Mouse (Mus musculus) heart, embryonic 10.5 days (tissue): ENCODE data around the gene AI182371. TPM values are rescaled to one million over a fixed set of nuclear protein-coding genes. Genes with fewer than 3 reads are reported as not detected.

Experiments used
- DNase-seq: peaks from one replicate; pipeline ENCODE4 v3.0.0-alpha.2; 2017; ENCODE audit warnings: low spot score
- H3K27ac ChIP-seq: fragments of 300-500 bp; sonication (generic); 2 replicates; pipeline ENCODE4 v1.5.1; 2016; ENCODE audit warnings: mild to moderate bottlenecking
- H3K27me3 ChIP-seq: fragments of 300-500 bp; sonication (generic); 2 replicates; pipeline ENCODE4 v1.6.1; 2016; ENCODE audit warnings: mild to moderate bottlenecking; ENCODE audit not compliant: poor library complexity, insufficient read depth, severe bottlenecking
- H3K36me3 ChIP-seq: fragments of 300-500 bp; sonication (generic); 2 replicates; pipeline ENCODE4 v1.6.1; 2016; ENCODE audit warnings: mild to moderate bottlenecking, moderate library complexity
- H3K4me1 ChIP-seq: fragments of 300-500 bp; sonication (generic); 2 replicates; pipeline ENCODE4 v1.6.1; 2016; ENCODE audit warnings: mild to moderate bottlenecking
- H3K4me3 ChIP-seq: fragments of 300-500 bp; sonication (generic); 2 replicates; pipeline ENCODE4 v1.5.1; 2016; ENCODE audit warnings: mild to moderate bottlenecking, moderate library complexity
- H3K9me3 ChIP-seq: fragments of 300-500 bp; sonication (generic); 2 replicates; pipeline ENCODE4 v1.6.1; 2016; ENCODE audit warnings: mild to moderate bottlenecking, moderate library complexity
- WGBS: fragments of 180-500 bp; shearing (Covaris S2); methylation state at CpG from one replicate; pipeline ENCODE4 v1.1.7; 2016; 5-methylcytosine and 5-hydroxymethylcytosine counted together
- polyA plus RNA-seq: library from polyadenylated mRNA; unstranded; fragments of >200 nt; fragmentation: Nextera tagmentation; extraction: Ambion mirVana; gene quantifications from 2 replicates; pipeline ENCODE4 v1.2.1, GENCODE M21; 2016

Gene AI182371
- polyA plus RNA-seq, 1 experiment from 2014 or later = 2.0 TPM

GRCm38 (mm10) chr2:35063333-35064030 lies 37.9 kb downstream of the AI182371 start:
- WGBS = 84% methylated on average over 6 of the region's 6 CpGs
- H3K4me3 ChIP-seq = no peak overlapping the region
- no peaks in the 10 kb centered on the region for H3K27me3 ChIP-seq
- H3K36me3 ChIP-seq = no peaks in the 10 kb centered on the region
- no peak overlapping the region for H3K27ac ChIP-seq
- H3K4me1 ChIP-seq = no peaks in the 10 kb centered on the region
- H3K9me3 ChIP-seq = no peaks in the 10 kb centered on the region
- no peak for DNase-seq

DNA sequence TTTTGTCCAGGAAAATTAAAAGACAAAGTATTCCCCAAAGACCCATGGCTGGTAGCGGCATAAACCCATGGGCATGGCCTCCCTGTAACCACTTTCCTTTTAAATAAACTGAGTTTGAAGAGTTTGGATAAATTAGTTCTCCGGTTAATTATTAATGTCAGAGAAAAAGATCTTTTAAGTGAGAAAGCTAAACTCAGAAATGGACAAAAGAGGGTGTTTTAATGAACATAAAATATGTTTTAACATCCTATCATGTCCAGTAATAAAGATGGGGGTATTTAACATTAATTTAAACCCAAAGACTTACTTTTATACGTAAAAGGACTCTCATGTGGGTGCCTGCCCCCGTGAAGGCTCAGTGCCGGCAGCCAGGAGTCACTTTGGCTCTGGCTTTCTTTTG lies 40.0 kb downstream of the AI182371 start, which contains the start of gene Hc:
Hc (minus strand) TSS at position 101 of the 400 bp plus-strand sequence.
- H3K36me3 ChIP-seq = no peaks in the 10 kb centered on the region
- H3K27me3 ChIP-seq = no peaks in the 10 kb centered on the region
- no peak for DNase-seq
- no peaks in the 10 kb centered on the region for H3K9me3 ChIP-seq
- H3K27ac ChIP-seq = no peak within 1 kb of the TSS
- WGBS = 85% methylated on average over 5 of the region's 5 CpGs
- H3K4me3 ChIP-seq = no peak within 1 kb of the TSS
- no peaks in the 10 kb centered on the region for H3K4me1 ChIP-seq

DNA sequence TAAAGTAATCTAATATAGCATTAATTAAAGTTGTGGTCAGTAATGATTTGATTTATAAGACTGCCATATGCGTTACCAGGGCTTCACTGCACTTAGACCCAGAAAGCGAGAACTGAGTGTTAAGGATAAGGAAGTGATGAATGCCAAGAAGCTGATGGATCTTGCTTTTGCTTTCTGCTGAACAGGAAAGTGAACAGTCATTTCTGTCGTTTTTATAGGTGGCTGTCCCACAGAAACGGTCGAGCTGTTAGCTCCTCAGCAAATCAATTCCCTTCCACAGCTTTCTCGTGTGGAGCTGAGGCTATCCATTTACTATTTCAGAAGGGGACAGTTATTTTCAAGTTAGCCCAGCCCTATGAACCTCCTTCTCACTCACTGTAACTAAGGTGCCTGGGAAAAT lies 40.4 kb downstream of the AI182371 start:
- WGBS = 71% methylated on average over 6 of the region's 6 CpGs
- no peaks in the 10 kb centered on the region for H3K36me3 ChIP-seq
- H3K27ac ChIP-seq = no peak overlapping the region
- no peaks in the 10 kb centered on the region for H3K4me1 ChIP-seq
- DNase-seq = no peak
- no peak overlapping the region for H3K4me3 ChIP-seq
- no peaks in the 10 kb centered on the region for H3K27me3 ChIP-seq
- H3K9me3 ChIP-seq = no peaks in the 10 kb centered on the region

GRCm38 (mm10) chr2:35060256-35060655 lies 41.1 kb downstream of the AI182371 start:
- Histone ChIP-seq H3K27ac (no peak overlapping the region), H3K36me3 (no peaks in the 10 kb centered on the region), H3K4me1 (no peaks in the 10 kb centered on the region), H3K9me3 (no peaks in the 10 kb centered on the region), H3K4me3 (no peak overlapping the region), H3K27me3 (no peaks in the 10 kb centered on the region)
- no peak for DNase-seq
- 75% methylated on average over 5 of the region's 5 CpGs for WGBS

DNA sequence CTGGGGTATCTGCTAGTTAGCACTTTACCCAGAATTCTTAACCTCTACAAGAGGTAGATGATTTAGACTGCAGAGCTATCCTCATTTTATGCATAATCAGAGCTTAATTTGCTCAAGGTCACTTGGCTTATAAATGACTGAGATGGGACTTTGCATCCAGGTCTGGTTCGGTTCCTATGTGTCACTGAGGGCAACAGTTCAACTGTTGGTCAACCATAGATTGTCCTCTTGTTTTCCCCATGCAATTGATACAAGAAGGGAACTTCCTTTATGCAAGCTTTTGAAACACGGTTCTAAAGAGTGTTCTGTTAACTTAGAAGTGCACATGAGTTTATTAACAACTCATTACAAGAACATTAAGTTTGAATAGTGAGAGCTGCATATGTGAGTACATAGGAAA lies 43.0 kb downstream of the AI182371 start:
- H3K9me3 ChIP-seq = no peaks in the 10 kb centered on the region
- H3K4me1 ChIP-seq = no peaks in the 10 kb centered on the region
- DNase-seq = no peak
- H3K36me3 ChIP-seq = no peaks in the 10 kb centered on the region
- H3K27me3 ChIP-seq = no peaks in the 10 kb centered on the region
- 60% methylated on average over 2 of the region's 2 CpGs for WGBS
- no peak overlapping the region for H3K27ac ChIP-seq
- H3K4me3 ChIP-seq = no peak overlapping the region

- H3K9me3 ChIP-seq = no peaks in the 10 kb centered on the region
- H3K27me3 ChIP-seq = no peaks in the 10 kb centered on the region
- H3K36me3 ChIP-seq = no peaks in the 10 kb centered on the region
- no peaks in the 10 kb centered on the region for H3K4me1 ChIP-seq
- no peak overlapping the region for H3K27ac ChIP-seq
- WGBS = 87% methylated on average over 11 of the region's 11 CpGs
- no peak for DNase-seq
- H3K4me3 ChIP-seq = no peak overlapping the region
Measured at GRCm38 (mm10) chr2:35057243-35057642, 44.1 kb downstream of the AI182371 start.

DNA sequence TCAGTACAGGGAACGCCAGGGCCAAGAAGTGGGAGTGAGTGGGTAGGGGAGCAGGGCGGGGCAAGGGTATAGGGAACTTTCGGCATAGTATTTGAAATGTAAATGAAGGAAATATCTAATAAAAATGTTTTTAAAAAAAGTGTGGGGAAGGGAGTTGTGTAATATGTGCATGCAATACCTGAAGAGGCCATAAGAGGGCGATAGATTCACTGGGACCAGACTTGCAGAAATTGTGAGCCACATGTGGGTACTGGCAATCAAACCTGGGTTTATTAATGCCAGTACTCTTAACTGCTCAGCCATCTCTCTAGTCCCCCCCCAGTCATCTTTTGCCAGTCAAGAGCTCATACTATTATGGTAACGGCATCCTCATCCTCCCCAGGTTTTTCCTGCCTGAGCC lies 52.5 kb downstream of the AI182371 start:
- H3K27ac ChIP-seq = no peak overlapping the region
- no peaks in the 10 kb centered on the region for H3K4me1 ChIP-seq
- H3K9me3 ChIP-seq = no peaks in the 10 kb centered on the region
- H3K36me3 ChIP-seq = no peaks in the 10 kb centered on the region
- no peak overlapping the region for H3K4me3 ChIP-seq
- no peaks in the 10 kb centered on the region for H3K27me3 ChIP-seq
- DNase-seq = no peak
- WGBS = 32% methylated on average over 5 of the region's 5 CpGs

GRCm38 (mm10) chr2:35044956-35045355 lies 56.4 kb downstream of the AI182371 start:
- 63% methylated on average over 2 of the region's 2 CpGs for WGBS
- Histone ChIP-seq H3K27ac (no peak overlapping the region), H3K27me3 (no peaks in the 10 kb centered on the region), H3K36me3 (no peaks in the 10 kb centered on the region), H3K4me1 (no peaks in the 10 kb centered on the region), H3K4me3 (no peak overlapping the region), H3K9me3 (no peaks in the 10 kb centered on the region)
- no peak for DNase-seq

DNA sequence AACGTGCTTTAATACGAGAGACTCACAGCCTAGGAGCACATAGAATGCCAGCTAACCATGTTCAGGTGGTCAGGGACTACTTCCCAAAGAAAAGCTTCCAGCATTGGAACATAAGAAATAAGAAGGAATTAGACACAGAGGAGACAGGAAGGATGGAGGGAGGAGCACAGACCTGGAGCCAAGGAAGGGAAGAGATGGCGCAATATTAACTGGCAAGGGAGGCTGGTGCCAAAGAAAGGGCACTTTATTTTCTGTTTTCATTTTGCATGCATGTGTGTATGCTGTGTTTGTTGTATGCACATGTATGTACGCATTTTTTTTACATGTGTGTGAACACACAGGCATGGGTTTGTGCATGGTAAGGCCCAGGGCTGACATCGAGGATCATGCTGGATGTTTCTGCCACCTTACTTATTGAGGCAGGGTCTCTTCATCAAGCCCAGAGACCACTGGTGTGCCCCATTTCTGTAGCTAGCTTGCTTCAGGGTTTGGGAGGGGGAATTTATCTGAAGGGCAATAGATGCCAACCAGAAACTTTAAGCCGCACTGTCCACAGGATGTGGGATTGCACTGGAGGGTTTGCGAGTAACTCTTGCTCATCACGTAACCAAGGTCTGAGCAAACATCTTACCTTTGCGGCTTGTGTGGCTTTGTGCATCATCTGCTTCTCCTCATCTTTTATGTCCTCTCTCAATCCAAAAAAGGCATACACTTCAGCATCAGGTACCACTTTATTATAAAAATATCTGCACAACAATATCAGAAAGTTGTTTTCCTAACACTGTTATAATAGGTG lies 62.6 kb downstream of the AI182371 start:
- Histone ChIP-seq H3K36me3 (no peaks in the 10 kb centered on the region), H3K4me3 (no peak overlapping the region), H3K4me1 (no peaks in the 10 kb centered on the region), H3K27ac (no peak overlapping the region), H3K9me3 (no peaks in the 10 kb centered on the region), H3K27me3 (no peaks in the 10 kb centered on the region)
- WGBS = 89% methylated on average over 9 of the region's 9 CpGs
- no peak for DNase-seq

Other genes starting within 250 kb of the AI182371 start
- 0.31 TPM in 1 of 2 replicates, not detected in the other for gene Cutal, start 227.1 kb downstream of the AI182371 start, polyA plus RNA-seq
- 77.5 and 96.6 TPM in 2 replicates for gene Psmd5, start 226.6 kb downstream of the AI182371 start, polyA plus RNA-seq
- 3.1 and 3.9 TPM in 2 replicates for gene Phf19, start 187.5 kb downstream of the AI182371 start, polyA plus RNA-seq
- 0.78 and 0.85 TPM in 2 replicates for gene Traf1, start 139.8 kb downstream of the AI182371 start, polyA plus RNA-seq
- 0.31 TPM in 1 of 2 replicates, not detected in the other for gene Hc, start 40.1 kb downstream of the AI182371 start, polyA plus RNA-seq
- gene Cntrl, start 7.9 kb upstream of the AI182371 start, polyA plus RNA-seq = 18.4 and 19.0 TPM in 2 replicates
- 220 and 234 TPM in 2 replicates for gene Rab14, start 99.6 kb upstream of the AI182371 start, polyA plus RNA-seq
- 52.5 and 84.3 TPM in 2 replicates for gene Gsn, start 154.8 kb upstream of the AI182371 start, polyA plus RNA-seq
- 32.9 and 34.0 TPM in 2 replicates for gene Stom, start 235.4 kb upstream of the AI182371 start, polyA plus RNA-seq